Mouse (Mus musculus) kidney, adult 2 months (tissue): Measurements from ENCODE around the gene St8sia1.

Source experiments
- CTCF ChIP-seq: fragments of 200-500 bp; conservative IDR thresholded peaks from 2 replicates; pipeline ENCODE4 v1.5.1; 2011; ENCODE audit warnings: low read depth, mild to moderate bottlenecking, control low read depth, low read length, moderate library complexity, mixed read lengths; ENCODE audit not compliant: insufficient read depth, insufficient read length
- POLR2A ChIP-seq: fragments of 200-500 bp; IDR thresholded peaks from one replicate; pipeline ENCODE4 v1.6.1; 2011; ENCODE audit warnings: low read depth, low read length, control low read depth

DNA sequence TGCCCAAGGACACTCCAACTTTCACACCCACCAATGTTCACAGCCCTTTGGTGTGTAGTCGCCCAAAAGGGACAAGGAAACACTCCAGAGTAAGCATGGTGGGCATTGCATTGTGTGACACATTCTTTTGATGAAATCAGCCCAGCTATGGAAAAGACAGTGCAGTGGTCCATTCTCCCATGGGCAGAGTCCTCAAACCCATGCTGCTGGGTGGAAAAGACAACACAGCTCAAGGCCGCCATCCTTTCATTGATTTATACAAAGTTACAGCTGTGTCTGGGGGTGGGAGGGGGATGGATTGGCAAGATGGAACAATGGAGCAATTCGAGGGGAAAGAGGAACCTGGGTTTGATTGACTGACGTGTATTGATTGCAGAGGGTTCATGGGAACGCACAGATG, 151.3 kb downstream of the St8sia1 start:
- TF ChIP-seq CTCF: no peak
- TF ChIP-seq POLR2A: no peak
